Mouse (Mus musculus): ENCODE data around the gene Sept4.
A peak's percentile ranks its signal among the peaks of the same experiment; 100 is the strongest.

The Sept4 gene

GRCm38 (mm10) chr11:87568255-87568953 lies at the start of gene Sept4:
TSS of gene Sept4 (plus strand) at chr11:87568903.
- DNase-seq (ENCODE audit: low read depth): no peak

DNA sequence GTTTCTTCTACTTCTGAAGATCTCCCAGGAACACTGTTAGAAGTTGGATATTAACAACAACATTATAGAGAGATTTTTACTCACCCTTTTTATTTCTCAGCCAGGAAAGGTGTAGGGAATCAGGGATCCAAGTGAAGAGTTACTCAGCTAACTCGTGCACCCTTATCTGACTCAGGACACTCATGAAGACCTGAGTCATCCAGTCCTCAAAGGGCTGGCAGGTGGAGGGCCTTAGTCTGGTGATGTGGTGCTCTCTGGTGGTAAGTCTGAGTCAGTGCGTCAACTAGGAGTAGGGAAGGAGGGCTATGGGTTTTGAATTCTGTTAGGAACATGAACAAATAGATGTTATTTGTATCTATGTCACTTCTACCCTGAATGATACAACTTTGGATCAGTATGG lies 49.4 kb upstream of the Sept4 start:
- peak; percentile 58 for DNase-seq (ENCODE audit: low read depth)

DNA sequence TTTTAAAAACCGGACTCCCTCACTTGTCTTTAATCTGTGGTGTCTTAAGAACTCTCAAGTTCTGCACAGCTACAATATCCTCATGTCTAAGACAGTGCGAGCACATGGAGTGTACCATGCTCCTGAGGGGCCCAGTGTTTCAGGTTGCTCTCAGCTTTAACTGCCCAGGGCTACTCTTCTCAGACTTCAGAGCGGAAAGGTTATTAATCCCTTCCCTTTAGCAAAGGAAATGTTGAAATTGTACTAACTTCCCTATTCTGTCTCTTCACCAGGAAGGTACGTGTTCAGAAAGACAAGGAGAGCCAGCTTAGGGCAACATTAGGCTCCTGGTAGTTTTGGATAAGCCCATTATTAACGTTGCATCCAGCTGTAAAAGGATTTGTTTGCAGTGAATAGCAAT lies 45.2 kb upstream of the Sept4 start:
- no peak for DNase-seq (ENCODE audit: low read depth)

DNA sequence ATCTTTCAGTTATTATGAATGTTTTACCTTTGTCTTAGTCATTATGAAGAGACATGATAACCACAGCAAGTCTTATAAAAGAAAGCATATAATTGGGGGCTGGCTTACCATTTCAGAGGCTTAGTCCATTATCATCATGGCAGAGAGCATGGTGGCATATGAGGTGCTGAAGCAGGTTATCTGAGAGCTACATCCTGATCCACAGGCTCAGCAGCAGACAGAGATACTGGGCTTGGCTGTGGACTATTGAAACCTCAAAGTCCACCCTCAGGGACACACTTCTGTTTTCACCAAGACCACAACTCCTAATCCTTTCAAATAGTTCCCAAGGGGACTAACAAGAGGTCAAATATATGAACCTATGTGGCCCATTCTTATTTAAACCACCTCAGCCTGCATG lies 44.7 kb upstream of the Sept4 start:
- no peak for DNase-seq (ENCODE audit: low read depth)

DNA sequence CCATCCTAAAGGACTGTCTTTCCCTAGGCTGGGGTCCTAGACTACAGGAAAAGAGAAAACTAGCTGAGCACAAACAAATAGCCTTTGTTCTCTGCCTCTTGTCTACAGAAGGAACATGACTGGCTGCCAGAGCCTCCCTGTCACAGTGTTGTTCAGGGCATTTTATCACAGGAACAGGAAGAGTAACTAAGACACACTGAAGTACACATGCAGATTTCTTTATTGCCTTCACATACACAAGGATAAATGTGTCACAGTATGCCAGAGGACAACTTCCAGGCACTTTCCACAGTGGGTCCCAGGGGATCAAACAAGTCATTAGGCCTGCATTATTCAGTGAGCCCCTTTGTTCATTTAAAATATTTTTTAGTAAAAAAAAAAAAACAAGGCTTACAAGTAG lies 43.9 kb upstream of the Sept4 start:
- no peak for DNase-seq (ENCODE audit: low read depth)

DNA sequence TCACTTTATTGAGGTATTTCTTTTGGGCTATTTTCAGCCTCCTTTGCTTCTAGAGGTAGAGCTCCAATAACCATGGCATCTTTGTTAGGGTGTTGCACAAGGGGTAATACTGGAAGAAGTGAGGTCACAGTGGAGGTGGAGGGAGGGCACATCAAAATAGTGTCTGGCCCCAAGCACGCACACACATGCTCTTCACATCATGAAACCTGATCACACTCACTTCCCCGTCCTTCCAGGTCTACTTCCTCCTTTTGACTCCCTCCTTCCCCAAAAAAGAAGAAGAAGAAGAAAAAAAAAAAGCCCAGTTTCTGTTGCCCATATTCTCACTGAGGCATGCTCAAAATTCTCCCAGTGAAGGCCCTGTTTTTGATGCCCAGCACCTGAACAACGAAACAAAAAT lies 41.3 kb upstream of the Sept4 start:
- no peak for DNase-seq (ENCODE audit: low read depth)

- no peak for DNase-seq (ENCODE audit: low read depth)
These were observed 40.7 kb upstream of the Sept4 start for GRCm38 (mm10) chr11:87527990-87528389.

GRCm38 (mm10) chr11:87531695-87532094 lies 37.0 kb upstream of the Sept4 start:
- peak; percentile 25 for DNase-seq (ENCODE audit: low read depth)

GRCm38 (mm10) chr11:87542285-87542684 lies 26.4 kb upstream of the Sept4 start:
- DNase-seq (ENCODE audit: low read depth): no peak

- no peak for DNase-seq (ENCODE audit: low read depth)
These were observed 25.8 kb upstream of the Sept4 start for GRCm38 (mm10) chr11:87542906-87543305.

- DNase-seq (ENCODE audit: low read depth): no peak
These were observed 15.4 kb upstream of the Sept4 start for GRCm38 (mm10) chr11:87553342-87553741.

DNA sequence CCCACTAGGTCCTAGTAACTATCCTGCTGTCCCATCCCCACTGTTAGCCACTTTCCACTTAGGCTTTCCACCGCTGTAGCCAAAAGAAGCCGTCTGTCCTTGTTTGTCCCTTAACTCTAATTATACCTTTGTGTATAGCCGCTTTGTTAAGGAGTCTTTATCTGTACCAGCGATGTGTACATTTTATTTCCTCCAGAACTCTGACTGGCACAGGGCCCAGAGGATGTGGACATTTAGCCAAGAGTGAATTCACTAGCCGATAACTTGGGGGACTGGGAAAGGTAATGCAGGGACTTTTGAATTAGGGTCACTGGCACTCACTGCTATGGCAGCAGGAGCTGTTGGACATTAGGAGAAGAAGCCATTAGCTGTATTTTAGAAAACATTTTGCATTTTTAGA lies 14.3 kb upstream of the Sept4 start:
- no peak for DNase-seq (ENCODE audit: low read depth)

DNA sequence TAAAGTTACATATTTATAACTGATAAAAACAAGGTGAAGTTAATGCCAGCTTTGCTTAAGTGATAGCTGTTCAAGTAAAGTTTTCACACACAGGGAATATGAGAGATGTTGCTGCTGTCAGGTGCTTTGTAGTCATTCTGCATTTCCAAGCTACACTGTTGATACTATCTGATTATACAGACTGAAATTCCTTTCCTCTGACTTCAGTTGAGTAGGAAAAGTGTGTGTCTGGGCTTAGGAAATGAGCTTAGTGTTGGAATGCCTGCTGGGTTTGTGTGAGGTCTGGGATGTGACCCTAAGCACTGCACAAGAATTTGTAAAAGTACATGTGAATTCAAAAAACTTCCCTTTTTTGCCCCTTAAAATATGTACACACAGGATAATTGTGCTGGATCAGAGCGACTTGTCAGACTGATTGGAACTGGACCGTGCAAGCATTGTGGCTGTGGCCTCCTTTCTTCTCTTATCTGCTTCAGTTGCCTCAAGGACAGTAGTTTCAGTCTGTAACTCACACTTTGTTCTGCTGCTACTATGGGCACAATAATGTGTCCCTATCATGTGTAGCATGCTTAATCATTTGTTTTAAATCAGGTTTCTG lies 13.5 kb upstream of the Sept4 start:
- DNase-seq (ENCODE audit: low read depth): no peak

DNA sequence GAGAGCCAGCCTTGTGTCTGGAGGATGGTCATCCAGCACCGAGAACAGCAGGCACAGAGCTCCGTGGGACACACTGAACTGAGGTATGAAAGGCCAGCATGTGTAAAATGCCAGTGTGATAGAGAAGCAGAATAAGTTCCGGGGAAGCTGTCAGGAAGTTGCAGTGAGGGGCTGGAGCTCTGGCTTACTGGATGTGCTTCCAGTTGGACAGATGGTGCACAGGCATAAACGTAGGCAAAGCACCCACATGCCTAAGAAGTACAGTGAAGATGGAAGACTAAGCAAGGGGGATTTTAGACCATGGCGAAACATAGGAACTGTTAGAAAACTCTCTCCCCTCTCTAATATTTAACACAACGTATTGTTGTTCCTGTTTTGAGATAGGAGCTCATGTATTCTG lies 7.5 kb upstream of the Sept4 start:
- DNase-seq (ENCODE audit: low read depth): no peak

GRCm38 (mm10) chr11:87566501-87566900 lies 2.2 kb upstream of the Sept4 start, which contains the start of gene Gm11492:
TSS of gene Gm11492 (plus strand) at chr11:87566653.
- DNase-seq (ENCODE audit: low read depth): no peak

GRCm38 (mm10) chr11:87570743-87571142 lies 2.0 kb downstream of the Sept4 start:
- no peak for DNase-seq (ENCODE audit: low read depth)

DNA sequence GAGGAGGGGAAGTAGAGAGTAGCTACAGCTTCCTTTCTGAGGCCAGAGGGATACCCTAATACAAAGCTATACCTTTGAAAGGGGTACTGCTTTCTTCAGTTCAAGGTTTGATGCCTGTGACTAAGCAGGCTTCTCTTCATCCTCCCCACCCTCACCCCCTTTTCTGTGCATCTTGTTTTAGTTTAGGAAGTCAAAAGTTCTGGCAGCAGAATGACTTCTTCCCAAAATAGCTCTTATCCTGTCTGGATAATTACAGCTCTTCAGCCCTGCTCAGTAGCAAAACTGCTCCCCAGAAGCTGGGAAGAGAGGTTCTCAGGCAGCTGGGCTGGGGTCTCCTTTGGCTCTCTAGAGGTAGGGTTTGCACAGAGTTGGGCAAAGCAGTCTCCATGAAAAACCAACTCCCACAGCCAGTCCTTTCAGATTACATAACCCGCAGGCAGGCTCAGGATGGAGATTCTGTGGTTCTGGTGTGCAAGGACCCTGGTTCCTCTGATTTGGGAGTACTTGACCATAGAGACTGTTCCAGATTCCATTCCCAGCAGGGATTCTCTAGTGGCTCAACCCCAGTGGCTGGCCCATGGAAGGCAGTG lies 2.8 kb downstream of the Sept4 start:
- DNase-seq (ENCODE audit: low read depth): no peak

GRCm38 (mm10) chr11:87573751-87574150 lies 5.0 kb downstream of the Sept4 start:
- no peak for DNase-seq (ENCODE audit: low read depth)

DNA sequence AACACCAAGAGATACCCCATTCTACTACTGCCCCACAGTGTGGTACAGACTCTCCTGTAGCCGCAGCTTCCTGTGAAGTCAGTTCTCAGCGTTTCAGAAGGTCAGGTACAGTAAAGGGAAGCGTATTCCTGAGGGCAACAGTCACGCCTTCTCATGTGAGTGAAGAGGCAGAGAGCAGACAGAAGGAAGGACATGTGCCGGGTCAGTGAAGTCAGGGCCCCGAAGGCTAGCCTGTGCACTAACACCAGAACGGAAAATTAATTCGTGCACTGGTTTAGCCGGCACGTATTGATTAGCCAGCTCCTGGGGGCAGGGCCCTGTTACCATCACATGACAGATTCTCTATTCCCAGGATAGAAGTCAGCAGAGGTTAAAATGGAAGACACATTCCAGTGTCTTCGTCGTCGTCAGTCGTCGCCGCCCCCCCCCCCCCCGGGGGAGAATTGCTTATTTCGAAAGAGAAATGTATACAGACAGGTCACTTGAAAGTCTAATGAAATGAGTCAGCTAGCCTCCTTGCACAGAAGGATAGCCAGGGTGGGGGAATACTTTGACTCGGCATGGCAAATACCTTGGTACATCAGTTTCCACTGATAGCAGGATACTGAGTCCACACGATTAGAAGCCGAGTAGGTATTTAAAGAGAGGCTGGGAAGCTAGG lies 5.9 kb downstream of the Sept4 start:
- no peak for DNase-seq (ENCODE audit: low read depth)

DNA sequence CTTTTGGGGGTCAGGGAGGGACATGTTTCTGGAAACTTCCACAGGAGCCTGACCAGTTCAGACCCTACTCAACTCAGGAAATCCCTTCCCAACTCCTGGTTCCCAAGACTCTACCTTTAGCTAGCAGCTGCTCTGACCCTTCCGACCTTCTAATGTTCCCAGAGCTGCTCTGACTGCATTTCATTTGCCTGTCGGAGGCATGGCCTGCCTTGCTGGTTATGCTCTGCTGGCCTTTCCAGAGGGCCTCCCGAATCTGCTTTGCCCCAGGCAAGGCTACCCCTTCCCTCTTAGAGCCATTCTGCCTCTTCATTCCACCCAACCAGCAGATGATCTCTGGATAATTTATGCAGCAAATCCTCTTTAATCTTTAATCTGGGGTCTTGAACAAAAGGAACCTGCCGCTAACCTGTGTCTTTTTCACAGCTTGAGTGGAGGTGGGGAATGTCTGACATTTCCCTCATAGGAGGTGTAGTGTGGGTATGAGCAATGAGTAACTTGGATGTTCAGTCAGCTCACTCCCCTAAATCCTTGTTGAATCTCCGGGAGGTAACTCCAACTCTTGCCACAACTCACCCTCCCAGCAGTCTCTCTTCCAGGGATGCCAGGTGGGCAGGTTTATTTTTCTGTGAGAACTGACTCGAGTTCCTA lies 9.0 kb downstream of the Sept4 start:
- DNase-seq (ENCODE audit: low read depth): no peak

DNA sequence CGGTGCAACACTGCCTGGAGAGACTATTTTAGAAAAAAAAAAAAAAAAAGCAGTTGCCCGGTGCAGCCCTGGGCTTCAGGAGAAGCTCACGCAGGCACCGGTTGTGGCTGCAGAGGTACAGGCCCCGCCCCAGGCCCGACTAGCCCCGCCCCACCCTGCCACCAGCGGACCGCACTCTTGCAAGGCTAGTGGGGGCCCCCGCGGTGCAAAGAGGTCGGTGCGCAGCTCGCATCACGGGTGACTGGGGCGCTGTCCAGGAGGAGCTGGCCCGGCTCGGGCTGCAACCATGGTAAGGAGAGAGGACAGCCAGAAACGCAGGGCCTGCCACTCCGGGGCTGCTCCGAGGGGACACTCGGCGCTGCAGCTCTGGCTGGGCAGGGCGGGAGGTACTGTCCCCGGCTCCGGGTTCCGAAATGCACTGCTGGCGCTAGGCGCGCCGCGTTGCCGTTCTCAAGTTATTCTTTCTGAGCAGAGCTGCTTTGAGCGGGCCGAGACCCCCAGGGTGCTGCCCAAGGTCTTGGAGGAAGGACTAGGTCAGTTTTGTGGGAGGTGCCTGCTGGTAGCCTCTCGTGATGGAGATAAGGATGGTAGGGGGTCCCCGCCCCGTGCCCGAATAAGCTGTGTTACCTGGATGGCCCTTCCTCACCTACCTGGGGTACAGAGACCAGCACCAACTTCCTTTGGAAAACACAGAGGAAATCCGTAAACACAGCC lies 9.7 kb downstream of the Sept4 start:
- DNase-seq (ENCODE audit: low read depth): peak; percentile 64

Data from naive thymus-derived CD4-positive, alpha-beta T cell, adult 2 months (primary cell).